Mouse (Mus musculus): ENCODE results near the gene Enpp3.
A peak's percentile ranks its signal among the peaks of the same experiment; 100 is the strongest.
"Not testable (repeated sequence)": the region's sequence is repeated elsewhere in the genome, so short reads cannot be mapped to it uniquely, and the experiment has no call there.

Enpp3 gene

GRCm38 (mm10) chr10:24822842-24823241, 19.8 kb downstream of the Enpp3 start:
- DNase-seq (ENCODE audit: low read depth, low spot score), result no peak

- no peak for DNase-seq (ENCODE audit: low read depth, low spot score)
These were observed 20.5 kb downstream of the Enpp3 start for GRCm38 (mm10) chr10:24821990-24822676.

- DNase-seq (ENCODE audit: low read depth, low spot score), result no peak
These were observed 23.1 kb downstream of the Enpp3 start for GRCm38 (mm10) chr10:24819526-24819925.

DNA sequence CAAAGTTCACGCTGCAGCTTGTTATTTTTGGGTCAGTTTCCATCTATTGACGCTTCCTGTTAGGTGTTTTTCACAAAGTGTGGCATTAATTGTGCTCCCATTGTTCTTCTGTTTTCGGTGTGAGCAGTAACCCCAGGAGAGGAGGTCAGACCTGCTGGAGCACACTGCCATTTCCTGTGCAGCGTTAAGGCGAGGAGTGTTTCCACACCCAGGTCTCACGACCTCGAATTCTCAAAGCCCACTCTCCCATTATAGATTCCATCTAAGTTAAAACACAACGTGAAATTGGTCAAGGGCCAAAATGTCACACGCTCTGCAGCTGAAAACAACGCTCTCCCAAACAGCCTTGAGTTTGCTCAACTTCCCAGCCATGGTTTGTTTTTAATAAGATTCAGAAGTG, 32.0 kb downstream of the Enpp3 start:
- DNase-seq (ENCODE audit: low read depth, low spot score), result no peak

DNA sequence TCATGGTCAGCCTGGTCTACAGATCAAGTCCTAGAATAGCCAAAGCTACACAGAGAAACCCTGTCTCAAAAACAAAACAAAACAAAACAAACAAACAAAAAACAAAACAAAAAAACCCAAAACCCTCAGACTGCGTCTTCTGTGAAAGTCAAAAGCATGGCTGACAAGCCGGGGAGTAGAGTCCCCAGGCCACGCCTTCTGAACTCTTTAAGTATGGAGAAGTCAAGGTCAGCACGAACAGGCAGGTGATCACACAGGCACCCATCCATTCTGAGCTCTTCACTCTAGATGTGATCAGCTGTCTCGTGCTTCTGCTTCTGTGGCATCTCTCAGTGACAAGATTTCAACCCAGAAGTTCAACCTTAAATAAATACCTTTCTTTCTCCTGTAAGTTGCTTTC, 35.9 kb downstream of the Enpp3 start:
- no peak for DNase-seq (ENCODE audit: low read depth, low spot score)

- DNase-seq (ENCODE audit: low read depth, low spot score), result no peak
These were observed 36.7 kb downstream of the Enpp3 start for GRCm38 (mm10) chr10:24805876-24806275.

GRCm38 (mm10) chr10:24805173-24805572, 37.5 kb downstream of the Enpp3 start:
- DNase-seq (ENCODE audit: low read depth, low spot score), result no peak

DNA sequence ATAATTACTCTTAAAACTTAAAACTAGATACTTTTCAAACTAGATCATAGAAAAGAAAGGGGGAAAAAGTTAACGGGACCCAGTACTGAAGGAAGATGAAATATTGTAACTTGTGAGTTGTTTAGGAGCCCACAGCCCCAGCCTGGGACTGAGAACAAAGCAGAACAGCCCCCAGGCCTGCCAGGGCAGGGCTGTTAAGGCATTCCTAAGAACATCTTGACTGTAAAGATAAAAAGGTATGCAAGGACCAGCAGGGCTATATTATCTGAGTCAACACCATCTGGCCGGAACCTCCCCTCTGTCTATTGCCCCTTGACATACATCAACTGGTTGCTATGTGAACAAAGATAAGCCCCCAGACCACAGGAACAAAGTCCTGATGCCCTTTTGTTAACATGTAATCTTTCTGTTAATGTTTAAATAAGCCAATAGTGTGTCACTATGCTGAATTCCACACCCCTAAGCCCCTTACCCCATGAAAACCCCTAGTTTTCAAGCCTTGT, 39.8 kb downstream of the Enpp3 start:
- not testable (repeated sequence) for DNase-seq (ENCODE audit: low read depth, low spot score)

DNA sequence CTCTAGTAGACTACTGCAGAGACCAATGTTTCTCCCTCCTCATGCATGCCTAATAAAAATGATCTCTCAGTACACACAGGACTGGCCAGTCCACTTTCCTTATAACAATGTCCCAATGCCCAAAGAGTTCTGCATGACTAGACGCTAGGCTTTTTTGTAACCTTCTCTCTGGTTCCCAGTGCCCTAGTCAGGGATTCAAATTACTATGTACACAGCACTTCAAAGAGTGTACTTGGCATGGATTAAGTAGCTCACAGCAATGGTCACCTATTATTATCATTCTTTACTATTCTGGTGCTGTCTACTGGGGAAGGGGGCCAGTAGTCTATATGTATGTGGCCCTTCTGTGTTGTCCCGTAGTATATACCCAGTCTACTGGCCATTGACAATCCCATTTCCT, 40.8 kb downstream of the Enpp3 start:
- no peak for DNase-seq (ENCODE audit: low read depth, low spot score)

- DNase-seq (ENCODE audit: low read depth, low spot score), result peak; percentile 63
These were observed 45.4 kb downstream of the Enpp3 start for GRCm38 (mm10) chr10:24797246-24797645.

GRCm38 (mm10) chr10:24792756-24793155, 49.9 kb downstream of the Enpp3 start:
- DNase-seq (ENCODE audit: low read depth, low spot score), result no peak

DNA sequence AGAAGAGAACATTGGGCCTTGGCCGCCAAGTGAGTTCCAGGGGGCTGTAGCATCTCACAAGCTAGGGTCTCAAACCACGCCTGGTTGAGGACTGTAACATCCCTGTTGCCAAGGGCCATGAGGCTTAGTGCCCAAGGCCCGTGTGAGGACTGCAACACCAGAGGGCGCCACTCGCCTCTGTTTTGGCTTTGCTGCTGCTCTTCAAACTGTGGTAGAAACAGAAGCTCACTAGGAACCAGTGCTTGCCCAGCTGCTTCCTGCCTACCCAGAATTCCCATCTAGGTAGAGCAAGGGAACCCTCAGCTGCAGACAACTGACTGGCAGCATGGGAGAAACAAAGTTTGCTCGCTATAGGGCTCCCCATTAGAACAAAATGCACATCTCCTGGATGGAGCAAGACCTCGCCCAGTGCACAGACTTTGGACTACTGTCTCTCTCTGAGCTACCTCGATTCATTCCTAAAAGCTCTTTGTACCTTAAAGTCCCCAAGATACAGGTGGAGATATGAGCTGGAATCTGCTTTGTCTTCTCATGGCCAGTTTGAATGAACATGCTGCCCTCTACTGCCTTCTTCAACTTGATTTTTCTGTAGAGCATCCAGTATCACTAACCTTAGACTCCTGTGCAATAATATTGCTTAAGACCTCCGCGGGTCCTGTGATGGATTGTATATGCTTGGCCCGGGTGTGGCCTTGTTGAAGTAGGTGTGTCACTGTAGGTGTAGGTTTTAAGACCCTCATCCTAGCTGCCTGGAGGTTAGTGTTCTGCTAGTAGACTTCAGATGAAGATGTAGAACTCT, 52.7 kb downstream of the Enpp3 start:
- no peak for DNase-seq (ENCODE audit: low read depth, low spot score)

DNA sequence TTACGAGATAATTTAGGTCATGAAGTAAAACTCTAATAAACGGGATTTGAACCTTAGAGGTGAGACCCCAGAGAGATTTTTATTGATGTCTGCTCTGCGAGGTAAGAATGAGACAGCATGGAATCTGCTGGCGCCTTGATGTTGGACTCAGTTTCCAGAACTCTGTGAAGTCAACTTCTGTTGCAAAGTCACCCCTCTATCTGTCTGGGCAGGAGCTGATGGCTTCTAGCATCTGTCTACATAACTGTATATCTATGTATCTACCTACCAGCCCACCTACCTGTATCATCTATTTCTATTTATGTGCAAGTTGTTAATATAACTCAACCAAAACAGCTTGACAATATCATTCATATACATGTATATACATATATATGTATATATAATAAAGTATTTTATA, 57.3 kb downstream of the Enpp3 start:
- no peak for DNase-seq (ENCODE audit: low read depth, low spot score)

GRCm38 (mm10) chr10:24784624-24785276, 57.9 kb downstream of the Enpp3 start:
- DNase-seq (ENCODE audit: low read depth, low spot score), result no peak

GRCm38 (mm10) chr10:24783946-24784345, 58.7 kb downstream of the Enpp3 start:
- DNase-seq (ENCODE audit: low read depth, low spot score), result no peak

DNA sequence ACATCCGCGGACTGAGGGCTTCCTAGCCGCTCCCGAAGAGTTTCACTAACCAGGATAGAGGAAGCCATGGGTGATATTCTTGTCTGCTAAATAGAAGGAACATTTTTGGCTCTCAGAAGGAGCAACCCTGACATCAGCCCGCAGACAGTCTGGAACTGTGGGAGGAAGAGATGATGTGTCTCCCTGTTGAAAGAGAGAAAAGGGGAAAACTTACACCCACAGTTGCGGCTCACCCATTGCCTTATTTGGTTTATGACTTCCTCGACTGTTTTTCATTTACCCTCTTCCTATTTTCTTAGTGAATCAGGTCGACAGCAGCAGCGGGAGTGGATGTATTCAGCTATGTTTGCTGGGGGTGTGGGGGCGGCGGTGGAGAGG, 64.0 kb downstream of the Enpp3 start:
- DNase-seq (ENCODE audit: low read depth, low spot score), result no peak

DNA sequence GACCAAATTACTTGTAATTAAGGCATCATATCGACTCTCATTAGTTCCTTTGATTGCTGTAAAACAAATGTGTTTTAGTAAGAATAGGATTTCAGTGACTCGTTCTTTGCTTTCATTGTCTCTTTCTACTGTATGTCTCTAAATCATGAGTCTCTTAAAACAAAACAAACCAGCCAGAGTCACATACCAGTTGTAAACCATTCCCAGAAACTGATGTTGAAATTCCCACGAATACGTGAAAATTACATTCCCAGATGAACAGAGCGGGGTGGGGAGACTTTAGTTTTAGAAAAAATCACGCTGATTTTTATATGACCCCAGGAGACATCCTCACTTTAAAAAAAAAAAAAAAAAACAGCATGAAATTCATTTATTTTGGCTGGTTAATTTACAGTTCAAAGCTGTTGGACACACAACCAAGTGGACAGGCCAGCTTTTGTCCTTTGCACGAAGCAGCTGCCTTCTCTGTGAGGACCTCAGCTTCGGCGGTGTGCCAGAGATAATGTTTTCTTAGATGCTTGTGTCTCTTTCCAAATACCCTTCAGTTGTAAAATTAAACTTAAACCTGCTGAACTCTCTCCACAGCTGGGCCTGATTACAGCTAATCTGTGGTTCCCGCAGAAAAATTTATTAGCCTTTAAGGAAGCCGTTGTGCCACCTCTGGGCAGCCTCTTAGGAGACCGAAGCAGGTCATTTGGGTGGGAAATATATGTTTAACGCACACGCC, 64.5 kb downstream of the Enpp3 start:
- peak; percentile 48 for DNase-seq (ENCODE audit: low read depth, low spot score)

GRCm38 (mm10) chr10:24769496-24769895, 73.1 kb downstream of the Enpp3 start:
- DNase-seq (ENCODE audit: low read depth, low spot score), result no peak

- DNase-seq (ENCODE audit: low read depth, low spot score), result peak; percentile 43
These were observed 74.9 kb downstream of the Enpp3 start for GRCm38 (mm10) chr10:24767695-24768094.

GRCm38 (mm10) chr10:24766061-24766460, 76.6 kb downstream of the Enpp3 start:
- DNase-seq (ENCODE audit: low read depth, low spot score), result no peak

- DNase-seq (ENCODE audit: low read depth, low spot score), result no peak
These were observed 77.4 kb downstream of the Enpp3 start for GRCm38 (mm10) chr10:24765151-24765755.

Data from forelimb bud, embryonic 11.5 days (tissue).